Mouse (Mus musculus): ENCODE measurements around the gene Cacnb1. TPM values are rescaled to one million over a fixed set of nuclear protein-coding genes. Genes with fewer than 3 reads are reported as not detected.

Cacnb1 gene
- polyA plus RNA-seq, 1 experiment from 2014 or later, result 37.1 TPM

DNA sequence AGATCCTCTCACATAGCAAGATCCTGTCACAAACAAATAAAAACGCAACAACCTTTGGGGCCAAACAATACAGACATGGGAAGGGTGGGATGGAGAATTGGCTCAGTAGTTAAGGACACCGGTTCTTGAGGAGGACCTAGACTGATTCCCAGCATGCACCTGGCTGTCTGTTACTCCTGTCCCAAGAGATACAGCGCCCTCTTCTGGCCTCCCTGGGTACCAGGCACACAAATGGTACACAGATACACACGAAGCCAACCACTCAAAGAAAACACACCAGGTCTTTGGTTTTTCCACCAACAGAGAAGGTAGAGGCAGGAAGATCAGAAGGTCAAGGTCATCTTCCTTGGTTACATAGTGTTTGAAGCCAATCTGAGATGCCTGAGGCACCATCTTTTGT lies 22.8 kb upstream of the Cacnb1 start:
- Histone ChIP-seq H3K9me3 (ENCODE audit: control insufficient read depth, low read length) (no peaks in the 10 kb centered on the region), H3K9ac (replicated peaks; ENCODE audit: low read depth, low read length) (no peak overlapping the region), H3K27me3 (ENCODE audit: control insufficient read depth, insufficient read depth, low read length) (no peaks in the 10 kb centered on the region), H3K36me3 (ENCODE audit: control insufficient read depth, insufficient read depth, low read length) (no peaks in the 10 kb centered on the region), H3K27ac (ENCODE audit: low read depth, low read length) (no peak overlapping the region), H3K4me2 (ENCODE audit: low read depth, low read length) (no peak overlapping the region), H3K4me3 (ENCODE audit: low read depth, low read length) (no peak overlapping the region), H3K4me1 (ENCODE audit: control insufficient read depth, insufficient read depth, low read length) (no peaks in the 10 kb centered on the region)
- no peak for ATAC-seq (ENCODE audit: low read depth)
- WGBS, result 65% methylated on average over 4 of the region's 4 CpGs

DNA sequence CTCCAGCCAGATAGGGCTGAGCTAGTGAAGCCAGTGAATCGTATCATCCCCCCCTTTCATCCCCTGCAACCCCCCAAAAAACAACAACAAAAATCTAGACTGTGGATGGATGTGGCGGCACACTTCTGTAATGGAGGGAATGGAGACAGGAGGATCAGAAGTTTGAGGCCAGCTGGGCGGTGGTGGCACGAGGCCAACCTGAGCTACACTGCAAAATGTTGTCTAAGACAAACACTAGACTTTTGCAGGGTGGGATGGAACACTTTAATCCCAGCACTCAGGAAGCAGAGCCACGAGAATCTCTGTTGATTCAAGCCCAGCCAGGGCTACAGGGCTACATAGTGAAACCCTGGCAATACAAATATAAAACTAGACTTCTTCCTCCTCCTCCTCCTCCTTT lies 21.2 kb upstream of the Cacnb1 start:
- Histone ChIP-seq H3K9me3 (ENCODE audit: control insufficient read depth, low read length) (no peaks in the 10 kb centered on the region), H3K27ac (ENCODE audit: low read depth, low read length) (no peak overlapping the region), H3K9ac (replicated peaks; ENCODE audit: low read depth, low read length) (no peak overlapping the region), H3K4me3 (ENCODE audit: low read depth, low read length) (no peak overlapping the region), H3K4me1 (ENCODE audit: control insufficient read depth, insufficient read depth, low read length) (no peaks in the 10 kb centered on the region), H3K27me3 (ENCODE audit: control insufficient read depth, insufficient read depth, low read length) (no peaks in the 10 kb centered on the region), H3K4me2 (ENCODE audit: low read depth, low read length) (no peak overlapping the region), H3K36me3 (ENCODE audit: control insufficient read depth, insufficient read depth, low read length) (no peaks in the 10 kb centered on the region)
- no peak for ATAC-seq (ENCODE audit: low read depth)
- whole genome bisulfite sequencing, result 81% methylated on average over 5 of the region's 5 CpGs

DNA sequence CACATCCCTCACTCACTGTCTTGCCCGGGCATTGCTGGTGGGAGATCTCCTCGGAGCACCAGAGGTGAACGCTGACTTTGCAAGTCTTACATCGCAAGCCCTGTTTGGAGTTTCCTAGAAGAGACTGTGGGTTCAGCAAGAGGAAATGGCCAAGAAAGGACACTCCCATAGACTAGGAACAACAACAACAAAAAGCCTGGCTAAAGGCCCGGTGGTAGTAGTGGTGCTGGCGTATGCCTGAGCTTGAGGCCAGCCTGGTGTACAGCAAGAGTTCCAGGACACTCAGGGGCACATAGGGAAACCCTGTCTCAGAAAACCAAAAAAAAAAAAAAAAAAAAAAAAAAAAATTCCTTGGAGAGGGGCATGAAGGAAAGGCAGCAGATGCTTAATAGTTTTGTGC lies 19.9 kb upstream of the Cacnb1 start:
- Histone ChIP-seq H3K27me3 (ENCODE audit: control insufficient read depth, insufficient read depth, low read length) (no peaks in the 10 kb centered on the region), H3K4me3 (ENCODE audit: low read depth, low read length) (no peak overlapping the region), H3K36me3 (ENCODE audit: control insufficient read depth, insufficient read depth, low read length) (0 out of 2 replicates have a peak, but pooled peaks cover under 1% of the 10 kb centered on the region), H3K27ac (ENCODE audit: low read depth, low read length) (no peak overlapping the region), H3K9me3 (ENCODE audit: control insufficient read depth, low read length) (no peaks in the 10 kb centered on the region), H3K4me1 (ENCODE audit: control insufficient read depth, insufficient read depth, low read length) (no peaks in the 10 kb centered on the region), H3K4me2 (ENCODE audit: low read depth, low read length) (no peak overlapping the region), H3K9ac (replicated peaks; ENCODE audit: low read depth, low read length) (no peak overlapping the region)
- no peak for ATAC-seq (ENCODE audit: low read depth)
- WGBS, result 77% methylated on average over 6 of the region's 6 CpGs

DNA sequence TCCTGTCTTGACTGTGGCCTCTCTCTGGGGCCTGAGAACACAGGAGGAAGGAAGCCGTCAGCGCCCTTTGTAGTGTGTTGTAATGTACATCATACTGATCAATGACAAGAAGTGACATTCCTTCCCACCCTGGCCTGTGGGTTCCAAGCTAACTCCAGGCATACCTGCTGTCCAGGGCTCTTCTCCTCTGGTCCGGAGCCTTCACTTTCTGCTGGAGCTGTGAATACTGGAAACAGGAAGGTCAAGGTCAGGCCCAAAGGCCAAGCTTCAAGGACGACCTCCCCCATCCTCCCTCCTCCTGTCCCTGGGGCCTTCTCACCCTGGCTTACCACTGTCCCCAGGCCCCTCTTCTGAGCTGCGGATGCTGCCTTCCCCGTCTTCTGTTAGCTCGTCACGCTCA lies 18.1 kb upstream of the Cacnb1 start:
- no peak overlapping the region for H3K4me3 ChIP-seq (ENCODE audit: low read depth, low read length)
- H3K4me1 ChIP-seq (ENCODE audit: control insufficient read depth, insufficient read depth, low read length), result peaks cover 3% of the 10 kb centered on the region
- H3K9ac ChIP-seq (replicated peaks; ENCODE audit: low read depth, low read length), result no peak overlapping the region
- ATAC-seq (ENCODE audit: low read depth), result no peak
- 71% methylated on average over 8 of the region's 8 CpGs for WGBS
- no peaks in the 10 kb centered on the region for H3K9me3 ChIP-seq (ENCODE audit: control insufficient read depth, low read length)
- H3K36me3 ChIP-seq (ENCODE audit: control insufficient read depth, insufficient read depth, low read length), result 0 out of 2 replicates have a peak, but pooled peaks cover 4% of the 10 kb centered on the region
- H3K27me3 ChIP-seq (ENCODE audit: control insufficient read depth, insufficient read depth, low read length), result no peaks in the 10 kb centered on the region; the same call in 1 of the 2 replicates
- H3K27ac ChIP-seq (ENCODE audit: low read depth, low read length), result no peak overlapping the region
- H3K4me2 ChIP-seq (ENCODE audit: low read depth, low read length), result no peak overlapping the region

DNA sequence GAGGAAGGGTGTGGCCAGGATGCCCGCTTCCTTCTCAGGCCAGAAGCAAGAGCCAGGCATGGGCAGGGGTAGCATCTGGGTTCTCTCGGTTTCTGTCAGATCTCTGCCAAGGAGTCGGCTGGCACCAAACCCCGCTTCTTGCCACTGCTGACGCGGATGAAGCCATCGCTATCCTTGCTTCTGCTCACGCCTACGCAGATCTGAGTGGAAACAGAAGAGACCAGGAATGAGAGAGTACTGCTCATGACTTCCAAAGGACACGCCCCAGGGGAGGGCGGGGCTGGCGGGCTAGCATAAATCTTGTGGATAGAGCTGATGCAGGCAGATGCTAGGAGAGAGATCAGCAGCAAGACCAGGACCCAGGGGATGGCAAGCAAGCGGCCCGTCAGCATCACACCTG lies 15.0 kb upstream of the Cacnb1 start:
- Histone ChIP-seq H3K4me1 (ENCODE audit: control insufficient read depth, insufficient read depth, low read length) (peaks cover 13% of the 10 kb centered on the region), H3K9ac (replicated peaks; ENCODE audit: low read depth, low read length) (no peak overlapping the region), H3K4me2 (ENCODE audit: low read depth, low read length) (no peak overlapping the region), H3K27ac (ENCODE audit: low read depth, low read length) (no peak overlapping the region), H3K36me3 (ENCODE audit: control insufficient read depth, insufficient read depth, low read length) (0 out of 2 replicates have a peak, but pooled peaks cover 4% of the 10 kb centered on the region), H3K4me3 (ENCODE audit: low read depth, low read length) (no peak overlapping the region), H3K9me3 (ENCODE audit: control insufficient read depth, low read length) (no peaks in the 10 kb centered on the region), H3K27me3 (ENCODE audit: control insufficient read depth, insufficient read depth, low read length) (no peaks in the 10 kb centered on the region; the same call in 1 of the 2 replicates)
- 60% methylated on average over 14 of the region's 14 CpGs for WGBS
- no peak for ATAC-seq (ENCODE audit: low read depth)

DNA sequence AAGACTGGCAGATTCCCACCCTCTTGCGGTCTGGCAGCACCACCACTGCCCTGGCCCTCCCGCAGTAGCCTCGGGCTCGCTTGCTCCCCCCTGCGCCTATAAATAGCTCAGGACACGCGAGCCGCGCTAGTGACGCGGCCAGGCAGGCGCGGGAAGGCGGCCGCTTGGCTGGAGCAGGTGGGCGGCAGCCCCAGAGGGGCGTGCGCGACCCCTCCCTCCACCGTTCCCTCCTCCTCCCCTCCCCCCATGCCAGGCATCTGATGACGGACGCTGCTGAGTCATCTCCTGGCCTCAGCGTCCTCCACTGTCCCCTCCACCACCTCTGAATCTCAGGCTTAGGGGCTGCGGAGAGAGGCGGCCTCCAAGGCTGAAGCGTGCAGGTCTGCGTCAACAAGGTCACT lies 13.1 kb upstream of the Cacnb1 start:
- Histone ChIP-seq H3K9me3 (ENCODE audit: control insufficient read depth, low read length) (no peaks in the 10 kb centered on the region), H3K27me3 (ENCODE audit: control insufficient read depth, insufficient read depth, low read length) (no peaks in the 10 kb centered on the region; the same call in 1 of the 2 replicates), H3K9ac (replicated peaks; ENCODE audit: low read depth, low read length) (peak overlapping the region; percentile 46), H3K4me3 (ENCODE audit: low read depth, low read length) (peak overlapping the region; percentile 24), H3K4me1 (ENCODE audit: control insufficient read depth, insufficient read depth, low read length) (peaks cover 13% of the 10 kb centered on the region), H3K4me2 (ENCODE audit: low read depth, low read length) (peak overlapping the region; percentile 71), H3K27ac (ENCODE audit: low read depth, low read length) (no peak overlapping the region; the same call in 1 of the 2 replicates), H3K36me3 (ENCODE audit: control insufficient read depth, insufficient read depth, low read length) (peaks cover 8% of the 10 kb centered on the region)
- 0% methylated on average over 27 of the region's 27 CpGs for WGBS
- peak; percentile 67 for ATAC-seq (ENCODE audit: low read depth)

DNA sequence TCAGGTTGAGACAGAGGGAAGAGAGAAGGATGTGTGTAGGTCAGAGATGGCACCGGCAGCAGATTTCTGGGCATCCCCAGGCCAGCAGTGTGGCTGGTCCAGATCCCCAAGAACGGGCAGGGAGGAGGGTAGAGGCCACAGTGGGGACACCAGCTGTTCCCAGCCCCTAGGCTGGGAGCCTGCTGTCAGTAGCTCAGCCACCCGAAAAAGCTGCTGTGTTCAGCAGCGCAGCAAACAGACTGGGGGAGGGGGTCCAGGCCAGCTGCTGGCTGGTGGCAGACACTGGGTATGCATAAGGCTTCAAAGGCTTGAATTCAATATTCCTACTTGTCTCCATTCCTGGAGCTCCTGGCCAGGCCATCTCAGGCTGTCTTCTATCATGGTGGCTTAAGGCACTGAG lies 12.0 kb upstream of the Cacnb1 start:
- Histone ChIP-seq H3K4me3 (ENCODE audit: low read depth, low read length) (no peak overlapping the region), H3K4me2 (ENCODE audit: low read depth, low read length) (no peak overlapping the region), H3K9ac (replicated peaks; ENCODE audit: low read depth, low read length) (no peak overlapping the region), H3K9me3 (ENCODE audit: control insufficient read depth, low read length) (no peaks in the 10 kb centered on the region), H3K36me3 (ENCODE audit: control insufficient read depth, insufficient read depth, low read length) (peaks cover 17% of the 10 kb centered on the region), H3K4me1 (ENCODE audit: control insufficient read depth, insufficient read depth, low read length) (peaks cover 13% of the 10 kb centered on the region), H3K27ac (ENCODE audit: low read depth, low read length) (peak overlapping the region; percentile 56), H3K27me3 (ENCODE audit: control insufficient read depth, insufficient read depth, low read length) (no peaks in the 10 kb centered on the region; the same call in 1 of the 2 replicates)
- 15% methylated on average over 4 of the region's 4 CpGs for WGBS
- ATAC-seq (ENCODE audit: low read depth), result peak; percentile 36; the same call in 1 of the 2 replicates

DNA sequence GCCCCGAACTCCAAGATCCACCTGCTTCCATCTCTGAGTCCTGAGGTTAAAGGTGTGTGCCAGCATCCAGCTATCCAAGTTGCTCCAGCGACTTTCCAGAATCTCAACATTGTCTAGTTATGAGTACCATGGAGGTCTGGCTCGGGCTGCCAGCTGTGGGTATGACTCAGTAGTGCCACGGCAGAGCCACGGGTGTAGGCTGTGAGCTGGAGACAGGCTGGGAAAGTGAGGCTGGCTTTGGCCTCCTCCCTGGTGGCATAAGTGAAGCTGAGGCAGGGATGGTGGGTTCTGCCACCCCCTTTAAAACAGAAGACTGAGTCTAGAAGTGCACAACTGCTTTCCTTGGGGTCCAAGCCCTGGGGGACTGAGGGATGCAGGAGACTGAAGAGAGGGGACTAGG lies 11.2 kb upstream of the Cacnb1 start:
- no peaks in the 10 kb centered on the region; the same call in 1 of the 2 replicates for H3K27me3 ChIP-seq (ENCODE audit: control insufficient read depth, insufficient read depth, low read length)
- no peak overlapping the region for H3K4me3 ChIP-seq (ENCODE audit: low read depth, low read length)
- no peak overlapping the region for H3K27ac ChIP-seq (ENCODE audit: low read depth, low read length)
- H3K9ac ChIP-seq (replicated peaks; ENCODE audit: low read depth, low read length), result no peak overlapping the region
- peaks cover 13% of the 10 kb centered on the region for H3K4me1 ChIP-seq (ENCODE audit: control insufficient read depth, insufficient read depth, low read length)
- no peak for ATAC-seq (ENCODE audit: low read depth)
- H3K4me2 ChIP-seq (ENCODE audit: low read depth, low read length), result no peak overlapping the region
- no peaks in the 10 kb centered on the region for H3K9me3 ChIP-seq (ENCODE audit: control insufficient read depth, low read length)
- WGBS, result 85% methylated on average over 5 of the region's 5 CpGs
- peaks cover 25% of the 10 kb centered on the region for H3K36me3 ChIP-seq (ENCODE audit: control insufficient read depth, insufficient read depth, low read length)

DNA sequence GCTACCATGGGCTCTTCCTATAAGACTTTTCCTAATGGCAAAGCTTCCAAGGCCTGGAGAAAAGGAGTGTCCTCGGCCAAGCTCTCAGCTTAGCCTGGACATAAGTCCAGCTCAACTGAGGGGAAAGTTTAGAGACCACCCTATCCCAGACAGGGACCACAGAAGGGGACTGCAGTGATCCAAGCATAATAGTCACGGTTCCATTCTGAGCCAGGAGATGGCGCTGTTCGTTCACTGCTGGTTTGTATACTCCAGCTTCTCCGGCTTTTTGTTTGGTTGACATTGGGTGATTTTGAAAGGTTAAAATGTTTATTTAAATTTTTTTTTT lies 8.6 kb upstream of the Cacnb1 start:
- Histone ChIP-seq H3K9me3 (ENCODE audit: control insufficient read depth, low read length) (no peaks in the 10 kb centered on the region), H3K27me3 (ENCODE audit: control insufficient read depth, insufficient read depth, low read length) (no peaks in the 10 kb centered on the region), H3K4me2 (ENCODE audit: low read depth, low read length) (no peak overlapping the region), H3K4me3 (ENCODE audit: low read depth, low read length) (no peak overlapping the region), H3K27ac (ENCODE audit: low read depth, low read length) (no peak overlapping the region), H3K36me3 (ENCODE audit: control insufficient read depth, insufficient read depth, low read length) (peaks cover 26% of the 10 kb centered on the region), H3K9ac (replicated peaks; ENCODE audit: low read depth, low read length) (no peak overlapping the region), H3K4me1 (ENCODE audit: control insufficient read depth, insufficient read depth, low read length) (peaks cover 22% of the 10 kb centered on the region)
- ATAC-seq (ENCODE audit: low read depth), result no peak
- 5% methylated on average over 5 of the region's 5 CpGs for WGBS

Data from neural tube, embryonic 14.5 days (tissue).